Mouse (Mus musculus) skeletal muscle tissue, adult 2 months (tissue): ENCODE results near the gene Rnf220.

Source experiments
- DNase-seq: peaks from one replicate; pipeline ENCODE4 v3.0.0-alpha.2; 2012; ENCODE audit warnings: low read depth, low spot score

Rnf220 gene

GRCm38 (mm10) chr4:117225250-117225649 is 271.6 kb downstream of the Rnf220 start:
- no peak for DNase-seq

GRCm38 (mm10) chr4:117224122-117224521 is 272.7 kb downstream of the Rnf220 start:
- no peak for DNase-seq

- DNase-seq, result no peak
Observed at GRCm38 (mm10) chr4:117223001-117223400, 273.9 kb downstream of the Rnf220 start.

GRCm38 (mm10) chr4:117221836-117222235 is 275.0 kb downstream of the Rnf220 start:
- DNase-seq, result no peak
